Mouse (Mus musculus): Measurements from ENCODE around the gene Hfe2. TPM values are rescaled to one million over a fixed set of nuclear protein-coding genes. Genes with fewer than 3 reads are reported as not detected.

Hfe2 gene
- polyA plus RNA-seq (2012; rRNA removed), result 40.3 and 47.5 TPM in 2 replicates

DNA sequence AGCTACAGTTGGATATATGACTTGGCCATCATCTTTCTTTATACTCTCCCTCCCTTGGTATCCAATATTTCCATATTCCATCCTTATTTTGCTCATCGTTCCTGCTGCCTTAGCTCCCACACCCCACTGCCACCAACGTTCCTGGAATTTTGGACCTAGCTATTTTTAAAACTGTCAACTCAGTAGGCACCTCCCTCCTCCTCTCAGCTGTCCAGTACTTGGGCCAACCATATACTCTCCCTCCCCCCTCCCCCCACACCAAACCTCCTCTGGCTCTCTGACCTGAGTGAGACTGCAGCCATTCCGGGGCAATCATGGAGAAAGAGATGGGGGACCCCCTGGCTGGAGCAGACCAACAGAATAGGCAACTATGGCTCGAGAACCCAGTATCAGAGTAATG is at the start of gene Hfe2:
TSS of gene Hfe2 (plus strand) at position 259 of the 400 bp plus-strand sequence.

GRCm38 (mm10) chr3:96557694-96558093 is 32.7 kb downstream of the Hfe2 start, which contains the start of gene Txnip:
Txnip (plus strand) TSS chr3:96557957.

GRCm38 (mm10) chr3:96576690-96577541 is 51.9 kb downstream of the Hfe2 start, which contains the start of gene Gm16253:
Gm16253 (plus strand) TSS chr3:96576984.

Other genes starting within 250 kb of the Hfe2 start
- 9.7 and 11.7 TPM in 2 replicates for gene Fcgr1, start 231.2 kb upstream of the Hfe2 start, polyA plus RNA-seq (2012; rRNA removed)
- 0.05 and 0.07 TPM in 2 replicates for gene BC107364, start 72.9 kb upstream of the Hfe2 start, polyA plus RNA-seq (2012; rRNA removed)
- gene Txnip, start 32.8 kb downstream of the Hfe2 start, polyA plus RNA-seq (2012; rRNA removed), result 144 and 281 TPM in 2 replicates
- not detected in 2 replicates for gene Gm16253, start 51.8 kb downstream of the Hfe2 start, polyA plus RNA-seq (2012; rRNA removed)
- gene Polr3gl, start 69.0 kb downstream of the Hfe2 start, polyA plus RNA-seq (2012; rRNA removed), result 19.6 and 26.1 TPM in 2 replicates
- 0.03 and 0.04 TPM in 2 replicates for gene Ankrd34a, start 71.5 kb downstream of the Hfe2 start, polyA plus RNA-seq (2012; rRNA removed)
- 3.6 and 3.8 TPM in 2 replicates for gene Lix1l, start 76.0 kb downstream of the Hfe2 start, polyA plus RNA-seq (2012; rRNA removed)
- 18.6 and 20.5 TPM in 2 replicates for gene Rbm8a, start 104.8 kb downstream of the Hfe2 start, polyA plus RNA-seq (2012; rRNA removed)
- 16.6 and 17.3 TPM in 2 replicates for gene Pex11b, start 110.2 kb downstream of the Hfe2 start, polyA plus RNA-seq (2012; rRNA removed)
- 0.01 and 0.04 TPM in 2 replicates for gene Gm42957, start 110.3 kb downstream of the Hfe2 start, polyA plus RNA-seq (2012; rRNA removed)
- gene Itga10, start 120.4 kb downstream of the Hfe2 start, polyA plus RNA-seq (2012; rRNA removed), result 0.61 TPM in 2 replicates
- gene Ankrd35, start 145.0 kb downstream of the Hfe2 start, polyA plus RNA-seq (2012; rRNA removed), result 0.34 and 0.50 TPM in 2 replicates
- gene Pias3, start 171.2 kb downstream of the Hfe2 start, polyA plus RNA-seq (2012; rRNA removed), result 5.5 and 6.9 TPM in 2 replicates
- gene Nudt17, start 183.4 kb downstream of the Hfe2 start, polyA plus RNA-seq (2012; rRNA removed), result 0.32 and 0.43 TPM in 2 replicates
- 18.6 and 20.2 TPM in 2 replicates for gene Polr3c, start 202.5 kb downstream of the Hfe2 start, polyA plus RNA-seq (2012; rRNA removed)
- 14.4 and 15.0 TPM in 2 replicates for gene Rnf115, start 202.5 kb downstream of the Hfe2 start, polyA plus RNA-seq (2012; rRNA removed)

Data from liver, embryonic 18 days (tissue).